Mouse (Mus musculus) small intestine, adult 2 months (tissue): ENCODE results near the gene Acot11. TPM values are rescaled to one million over a fixed set of nuclear protein-coding genes. Genes with fewer than 3 reads are reported as not detected.
A peak's percentile ranks its signal among the peaks of the same experiment; 100 is the strongest.

ENCODE experiments used
- H3K27ac ChIP-seq: fragments of 200-500 bp; 2 replicates; pipeline ENCODE4 v1.5.1; 2012; ENCODE audit warnings: low read depth, low read length, control low read depth, inconsistent platforms; ENCODE audit not compliant: insufficient read depth
- H3K27me3 ChIP-seq: fragments of 200-500 bp; 2 replicates; pipeline ENCODE4 v1.6.1; 2012; ENCODE audit warnings: mild to moderate bottlenecking, moderate library complexity, low read length, inconsistent platforms; ENCODE audit not compliant: control insufficient read depth, insufficient read depth
- H3K36me3 ChIP-seq: fragments of 200-500 bp; 2 replicates; pipeline ENCODE4 v1.6.1; 2012; ENCODE audit warnings: mild to moderate bottlenecking, low read length, control low read depth, inconsistent platforms; ENCODE audit not compliant: control insufficient read depth, insufficient read depth
- H3K4me1 ChIP-seq: fragments of 200-500 bp; 2 replicates; pipeline ENCODE4 v1.6.1; 2012; ENCODE audit warnings: low read length, inconsistent platforms, mixed read lengths; ENCODE audit not compliant: control insufficient read depth, insufficient read depth, insufficient read length
- H3K4me3 ChIP-seq: fragments of 200-500 bp; 2 replicates; pipeline ENCODE4 v1.5.1; 2012; ENCODE audit warnings: low read depth, mild to moderate bottlenecking, control low read depth, inconsistent platforms, low read length, moderate library complexity
- CTCF ChIP-seq: fragments of 200-500 bp; IDR thresholded peaks from 2 replicates; pipeline ENCODE4 v1.5.1; 2012; ENCODE audit warnings: low read depth, mild to moderate bottlenecking, control low read depth, inconsistent platforms, low read length, moderate library complexity, mixed read lengths; ENCODE audit not compliant: insufficient replicate concordance, insufficient read length; ENCODE audit errors: extremely low read depth
- POLR2A ChIP-seq: fragments of 200-500 bp; IDR thresholded peaks from 2 replicates; pipeline ENCODE4 v1.6.1; 2012; ENCODE audit warnings: low read depth, mild to moderate bottlenecking, control low read depth, inconsistent platforms, low read length, moderate library complexity
- WGBS: fragments of 180-500 bp; shearing (Covaris S2); methylation state at CpG from one replicate; pipeline ENCODE4 v1.1.7; 2018; 5-methylcytosine and 5-hydroxymethylcytosine counted together
- polyA plus RNA-seq: library from polyadenylated mRNA; depleted of rRNA; stranded (reverse); fragments of >200 nt; gene quantifications from 2 replicates; pipeline ENCODE4 v1.2.3, GENCODE M21; 2012

The Acot11 gene
- polyA plus RNA-seq, 1 experiment: 24.9 TPM

GRCm38 (mm10) chr4:106839964-106840611 is 35.3 kb upstream of the Acot11 start:
- peaks cover 12% of the 10 kb centered on the region for H3K4me1 ChIP-seq
- H3K4me3 ChIP-seq: peak overlapping the region; percentile 69
- H3K36me3 ChIP-seq: no peaks in the 10 kb centered on the region
- H3K27me3 ChIP-seq: no peaks in the 10 kb centered on the region
- no peak for TF ChIP-seq CTCF
- TF ChIP-seq POLR2A: peak; percentile 57; the same call in 1 of the 2 replicates
- WGBS: under 1% methylated on average over 35 of the region's 51 CpGs
- H3K27ac ChIP-seq: peak overlapping the region; percentile 72; the same call in 1 of the 2 replicates

GRCm38 (mm10) chr4:106839254-106839834 is 34.5 kb upstream of the Acot11 start:
- no peaks in the 10 kb centered on the region for H3K27me3 ChIP-seq
- H3K36me3 ChIP-seq: no peaks in the 10 kb centered on the region
- TF ChIP-seq CTCF: no peak
- TF ChIP-seq POLR2A: no peak
- under 1% methylated on average over 32 of the region's 32 CpGs for WGBS
- H3K4me1 ChIP-seq: peaks cover 12% of the 10 kb centered on the region
- peak overlapping the region; percentile 69 for H3K4me3 ChIP-seq
- peak overlapping the region; percentile 72 for H3K27ac ChIP-seq

GRCm38 (mm10) chr4:106838548-106839253 is 33.9 kb upstream of the Acot11 start:
- peak; percentile 82 for TF ChIP-seq CTCF
- TF ChIP-seq POLR2A: no peak
- 9% methylated on average over 36 of the region's 36 CpGs for WGBS
- Histone ChIP-seq H3K27ac (peak overlapping the region; percentile 72; the same call in 1 of the 2 replicates), H3K36me3 (no peaks in the 10 kb centered on the region), H3K4me3 (peak overlapping the region; percentile 69), H3K4me1 (peaks cover 12% of the 10 kb centered on the region), H3K27me3 (no peaks in the 10 kb centered on the region)

- H3K4me1 ChIP-seq: peaks cover 12% of the 10 kb centered on the region
- TF ChIP-seq CTCF (no peak), POLR2A (no peak)
- no peak overlapping the region for H3K27ac ChIP-seq
- H3K27me3 ChIP-seq: no peaks in the 10 kb centered on the region
- no peaks in the 10 kb centered on the region for H3K36me3 ChIP-seq
- H3K4me3 ChIP-seq: peak overlapping the region; percentile 33
- WGBS: 7% methylated on average over 17 of the region's 18 CpGs
Measured at GRCm38 (mm10) chr4:106837964-106838363, 33.2 kb upstream of the Acot11 start.

- TF ChIP-seq POLR2A (no peak), CTCF (no peak)
- WGBS: 16% methylated on average over 9 of the region's 9 CpGs
- no peaks in the 10 kb centered on the region for H3K36me3 ChIP-seq
- no peaks in the 10 kb centered on the region for H3K27me3 ChIP-seq
- no peak overlapping the region for H3K4me3 ChIP-seq
- no peak overlapping the region for H3K27ac ChIP-seq
- peaks cover 12% of the 10 kb centered on the region for H3K4me1 ChIP-seq
Measured at GRCm38 (mm10) chr4:106837425-106837824, 32.6 kb upstream of the Acot11 start.

- TF ChIP-seq CTCF (no peak), POLR2A (no peak)
- Histone ChIP-seq H3K27me3 (no peaks in the 10 kb centered on the region), H3K27ac (no peak overlapping the region), H3K4me1 (peaks cover 15% of the 10 kb centered on the region; the same call in 1 of the 2 replicates), H3K36me3 (no peaks in the 10 kb centered on the region), H3K4me3 (no peak overlapping the region)
- whole genome bisulfite sequencing: 37% methylated on average over 6 of the region's 6 CpGs
Measured at GRCm38 (mm10) chr4:106830545-106831112, 25.8 kb upstream of the Acot11 start.

GRCm38 (mm10) chr4:106827738-106828361 is 23.1 kb upstream of the Acot11 start:
- Histone ChIP-seq H3K4me3 (peak overlapping the region; percentile 52), H3K36me3 (no peaks in the 10 kb centered on the region), H3K27ac (no peak overlapping the region), H3K27me3 (no peaks in the 10 kb centered on the region), H3K4me1 (peaks cover 15% of the 10 kb centered on the region; the same call in 1 of the 2 replicates)
- WGBS: 1% methylated on average over 42 of the region's 42 CpGs
- TF ChIP-seq POLR2A (no peak), CTCF (peak; percentile 20; the same call in 1 of the 2 replicates)
